Comparison of ENCODE assay signal across 8 mouse cellular contexts in the genomic region with DNA sequence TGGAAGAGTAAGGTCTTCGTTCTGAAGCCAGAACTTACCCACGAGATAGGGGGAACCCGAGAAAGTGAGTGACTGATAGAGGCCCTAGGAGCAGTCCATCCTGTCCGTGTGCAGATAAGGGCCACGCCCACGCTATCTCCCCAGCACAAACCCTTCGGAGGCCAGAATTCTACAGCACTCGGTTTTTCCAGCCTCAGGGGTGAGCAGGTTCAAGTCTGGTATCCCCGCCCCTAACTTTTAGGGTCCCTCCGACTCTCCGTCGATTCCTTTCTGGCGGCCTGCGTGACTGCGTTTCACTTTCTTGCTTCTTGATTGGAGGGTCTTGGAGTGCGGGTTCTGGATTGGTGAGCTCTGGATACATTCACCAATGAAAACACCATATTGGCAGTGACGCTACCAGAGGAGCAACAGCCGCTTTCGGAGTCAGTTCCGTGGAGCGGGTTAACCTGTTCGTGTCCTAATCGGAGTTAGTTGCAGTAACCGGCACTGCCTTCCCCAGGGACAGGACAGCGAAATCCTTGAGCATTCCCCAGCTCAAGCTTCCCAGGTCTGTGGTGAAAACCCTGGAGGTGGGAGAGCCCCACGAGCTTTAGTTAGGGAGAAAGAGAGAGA. TPM values are rescaled to one million over a fixed set of nuclear protein-coding genes. Genes with fewer than 3 reads are reported as not detected.
DNase-seq lines count a peak whose midpoint lies in the region; ATAC-seq lines count a peak whose summit lies in the region.

Ppox (minus strand) TSS at position 271 of the 612 bp plus-strand sequence.

- peak within 1 kb of the TSS; percentile 92 for H3K4me2 ChIP-seq in heart, embryonic 16.5 days (ENCODE audit: low read depth, low read length)
- H3K4me2 ChIP-seq in liver, embryonic 15.5 days, result peak within 1 kb of the TSS; percentile 81
- H3K4me2 ChIP-seq in neural tube, embryonic 12.5 days (replicated peaks), result peak within 1 kb of the TSS; percentile 76

- peak; percentile 89 to 91 for DNase-seq in CD8-positive naive resting alpha-beta T cell, adult 2 months (ENCODE audit: low read depth in 2 of 2, low spot score in 2 of 2)
- DNase-seq in c-Kit-positive CD71-negative TER-119-negative erythroid progenitor cells, embryonic 14.5 days (ENCODE audit: low read depth), result peak; percentile 94
- peak; percentile 92 for DNase-seq in forebrain, embryonic 10.5 days (ENCODE audit: extremely low spot score, low spot score)
- peak; percentile 90 to 98 for DNase-seq in kidney, postnatal 36 days
- DNase-seq in telencephalon, adult 2 months (ENCODE audit: low read depth, low spot score), result peak; percentile 99

- peaks cover 40% of the 10 kb centered on the region for H3K4me1 ChIP-seq in forebrain, embryonic 10.5 days
- H3K4me1 ChIP-seq in heart, embryonic 16.5 days (ENCODE audit: control insufficient read depth, insufficient read depth, low read length), result peaks cover 19% of the 10 kb centered on the region
- H3K4me1 ChIP-seq in liver, embryonic 15.5 days (replicated peaks), result peaks cover 79% of the 10 kb centered on the region
- H3K4me1 ChIP-seq in neural tube, embryonic 12.5 days, result peaks cover 27% of the 10 kb centered on the region

- H3K27ac ChIP-seq in forebrain, embryonic 10.5 days, result peak within 1 kb of the TSS; percentile 85
- H3K27ac ChIP-seq in heart, embryonic 16.5 days (ENCODE audit: low read length), result peak within 1 kb of the TSS; percentile 79
- H3K27ac ChIP-seq in liver, embryonic 15.5 days (replicated peaks), result peak within 1 kb of the TSS; percentile 98
- H3K27ac ChIP-seq in neural tube, embryonic 12.5 days, result peak within 1 kb of the TSS; percentile 59

- H3K9me3 ChIP-seq in forebrain, embryonic 10.5 days, result no peaks in the 10 kb centered on the region
- no peaks in the 10 kb centered on the region for H3K9me3 ChIP-seq in heart, embryonic 16.5 days (replicated peaks; ENCODE audit: control insufficient read depth, low read length)
- no peaks in the 10 kb centered on the region for H3K9me3 ChIP-seq in liver, embryonic 15.5 days (replicated peaks)
- no peaks in the 10 kb centered on the region for H3K9me3 ChIP-seq in neural tube, embryonic 12.5 days

- ATAC-seq in heart, embryonic 16.5 days (replicated peaks; ENCODE audit: extremely low read depth, insufficient read depth, low FRiP score), result peak; percentile 97
- peak; percentile 93 for ATAC-seq in liver, embryonic 15.5 days (ENCODE audit: insufficient read depth)
- peak; percentile 98 for ATAC-seq in neural tube, embryonic 12.5 days (ENCODE audit: low FRiP score, low read depth)

- peaks cover 76% of the 10 kb centered on the region for H3K36me3 ChIP-seq in forebrain, embryonic 10.5 days (replicated peaks)
- H3K36me3 ChIP-seq in heart, embryonic 16.5 days (ENCODE audit: control insufficient read depth, insufficient read depth), result peaks cover 23% of the 10 kb centered on the region
- peaks cover 79% of the 10 kb centered on the region for H3K36me3 ChIP-seq in liver, embryonic 15.5 days (replicated peaks)
- peaks cover 59% of the 10 kb centered on the region for H3K36me3 ChIP-seq in neural tube, embryonic 12.5 days

- under 1% methylated on average over 26 of the region's 26 CpGs for WGBS in forebrain, embryonic 10.5 days
- WGBS in heart, embryonic 16.5 days, result under 1% methylated on average over 26 of the region's 26 CpGs
- WGBS in liver, embryonic 15.5 days (ENCODE audit: insufficient replicate concordance), result under 1% methylated on average over 26 of the region's 26 CpGs
- under 1% methylated on average over 26 of the region's 26 CpGs for WGBS in neural tube, embryonic 12.5 days

- H3K9ac ChIP-seq in heart, embryonic 16.5 days (ENCODE audit: low read length), result peak within 1 kb of the TSS; percentile 78
- H3K9ac ChIP-seq in liver, embryonic 15.5 days, result peak within 1 kb of the TSS; percentile 90
- peak within 1 kb of the TSS; percentile 66 for H3K9ac ChIP-seq in neural tube, embryonic 12.5 days

- no peaks in the 10 kb centered on the region for H3K27me3 ChIP-seq in forebrain, embryonic 10.5 days (ENCODE audit: poor library complexity, severe bottlenecking)
- no peaks in the 10 kb centered on the region for H3K27me3 ChIP-seq in heart, embryonic 16.5 days (ENCODE audit: control insufficient read depth, insufficient read depth, low read length)
- H3K27me3 ChIP-seq in liver, embryonic 15.5 days, result no peaks in the 10 kb centered on the region
- H3K27me3 ChIP-seq in neural tube, embryonic 12.5 days (replicated peaks), result no peaks in the 10 kb centered on the region

- H3K4me3 ChIP-seq in forebrain, embryonic 10.5 days, result peak within 1 kb of the TSS; percentile 67
- H3K4me3 ChIP-seq in heart, embryonic 16.5 days (ENCODE audit: low read length), result peak within 1 kb of the TSS; percentile 86
- peak within 1 kb of the TSS; percentile 73 for H3K4me3 ChIP-seq in liver, embryonic 15.5 days (replicated peaks)
- peak within 1 kb of the TSS; percentile 52 for H3K4me3 ChIP-seq in neural tube, embryonic 12.5 days

RNA-seq across cellular contexts. Expression of gene Ppox, which starts in this region (rescaled TPM):
- 51.5 and 58.0 TPM in 2 replicates for polyA plus RNA-seq in forebrain, embryonic 10.5 days (2016; fragmentation: Nextera tagmentation; extraction: Ambion mirVana)
- polyA plus RNA-seq in heart, embryonic 16.5 days (2015; fragmentation: Nextera tagmentation; extraction: Ambion mirVana), result 32.4 and 41.9 TPM in 2 replicates
- polyA plus RNA-seq in liver, embryonic 15.5 days (2015; fragmentation: Nextera tagmentation; extraction: Ambion mirVana), result 214 and 226 TPM in 2 replicates
- polyA plus RNA-seq in neural tube, embryonic 12.5 days (2016; fragmentation: Nextera tagmentation; extraction: Ambion mirVana), result 52.0 and 54.3 TPM in 2 replicates

Comparison
In these comparisons a context has a peak if more than half of its experiments do, and no peak if none do; other contexts are left out.
1. Peak in every context shown above with its lines: DNase-seq, ATAC-seq, H3K4me3 ChIP-seq and H3K27ac ChIP-seq.